Comparison of ENCODE assay signal across 26 mouse cellular contexts in genomic region chr4:139549448-139549847, GRCm38 (mm10). TPM values are rescaled to one million over a fixed set of nuclear protein-coding genes. Genes with fewer than 3 reads are reported as not detected.
DNase-seq lines count a peak whose midpoint lies in the region; ATAC-seq and TF ChIP-seq lines count a peak whose summit lies in the region.
"Had no signal": no experiment of that assay in that cellular context is flagged by ENCODE, and none has a peak within 500 bp of the region (broad histone marks: within the 10 kb centered on the region; RNA-seq: fewer than 3 reads in every experiment).

No protein-coding gene starts in this region.

- no peak overlapping the region for H3K4me3 ChIP-seq in lung, postnatal 0 days (ENCODE audit: low read depth, low read length)
- no peak overlapping the region for H3K4me3 ChIP-seq in midbrain, embryonic 11.5 days (ENCODE audit: low read depth, low read length)
- no peak overlapping the region for H3K4me3 ChIP-seq in midbrain, postnatal 0 days (ENCODE audit: low read depth, low read length)

- TF ChIP-seq EP300 in lung, postnatal 0 days (IDR thresholded peaks at IDR 0.05): peak; percentile 90

- H3K9me3 ChIP-seq in lung, postnatal 0 days (ENCODE audit: low read length): no peaks in the 10 kb centered on the region
- no peaks in the 10 kb centered on the region for H3K9me3 ChIP-seq in midbrain, embryonic 11.5 days (ENCODE audit: control insufficient read depth, low read length)
- H3K9me3 ChIP-seq in midbrain, postnatal 0 days (ENCODE audit: low read length): no peaks in the 10 kb centered on the region
- H3K9me3 ChIP-seq: G1E had no signal

- TF ChIP-seq CTCF in lung, postnatal 0 days (IDR thresholded peaks at IDR 0.05): no peak
- TF ChIP-seq CTCF in midbrain, postnatal 0 days (IDR thresholded peaks at IDR 0.05): no peak

- peak; percentile 53 for DNase-seq in lung, postnatal 0 days (ENCODE audit: low spot score)
- no peak for DNase-seq in lung, postnatal 10 days
- peak; percentile 33 for DNase-seq in midbrain, embryonic 11.5 days (ENCODE audit: low spot score, missing footprints)
- no peak for DNase-seq in midbrain, postnatal 0 days (ENCODE audit: low spot score)
- DNase-seq in Muller cell, postnatal 12 days (ENCODE audit: inconsistent ontology term): peak; percentile 20
- no peak for DNase-seq in heart, adult 9 months (ENCODE audit: low spot score in 2 of 2)
- DNase-seq: adrenal gland, adult 2 months; adrenal gland, adult 8-10 months; adrenal gland, postnatal 10 days; adrenal gland, postnatal 14 days; adrenal gland, postnatal 25 days; adrenal gland, postnatal 36 days; B cell, adult 2 months; cerebellum, adult 11 months; cerebellum, adult 11-12 months; cerebellum, adult 18-20 months; cerebellum, adult 2 months had no signal

- no peaks in the 10 kb centered on the region for H3K36me3 ChIP-seq in lung, postnatal 0 days (ENCODE audit: insufficient read depth, low read length)
- no peaks in the 10 kb centered on the region for H3K36me3 ChIP-seq in midbrain, embryonic 11.5 days (ENCODE audit: control insufficient read depth, insufficient read depth, low read length)
- H3K36me3 ChIP-seq in midbrain, postnatal 0 days (ENCODE audit: insufficient read depth, low read length): no peaks in the 10 kb centered on the region
- H3K36me3 ChIP-seq: G1E had no signal

- H3K9ac ChIP-seq in lung, postnatal 0 days (replicated peaks; ENCODE audit: low read depth): no peak overlapping the region
- no peak overlapping the region for H3K9ac ChIP-seq in midbrain, embryonic 11.5 days (ENCODE audit: low read length)
- H3K9ac ChIP-seq in midbrain, postnatal 0 days (replicated peaks; ENCODE audit: low read length, poor library complexity, severe bottlenecking): no peak overlapping the region

- 28% methylated on average over 7 of the region's 7 CpGs for WGBS in lung, postnatal 0 days
- 89% methylated on average over 7 of the region's 7 CpGs for WGBS in midbrain, embryonic 11.5 days
- WGBS in midbrain, postnatal 0 days: 88% methylated on average over 7 of the region's 7 CpGs

- no peak overlapping the region for H3K4me2 ChIP-seq in lung, postnatal 0 days (replicated peaks; ENCODE audit: low read depth, low read length)
- no peak overlapping the region for H3K4me2 ChIP-seq in midbrain, embryonic 11.5 days
- no peak overlapping the region for H3K4me2 ChIP-seq in midbrain, postnatal 0 days (ENCODE audit: low read depth, low read length, poor library complexity, severe bottlenecking)

- no peaks in the 10 kb centered on the region for H3K4me1 ChIP-seq in lung, postnatal 0 days (ENCODE audit: insufficient read depth, low read depth, low read length)
- no peaks in the 10 kb centered on the region for H3K4me1 ChIP-seq in midbrain, embryonic 11.5 days (ENCODE audit: control insufficient read depth, insufficient read depth, low read length)
- no peaks in the 10 kb centered on the region for H3K4me1 ChIP-seq in midbrain, postnatal 0 days (ENCODE audit: insufficient read depth, low read length)

- peak; percentile 75 for ATAC-seq in lung, postnatal 0 days
- no peak for ATAC-seq in midbrain, embryonic 11.5 days (ENCODE audit: low FRiP score)
- no peak for ATAC-seq in midbrain, postnatal 0 days (ENCODE audit: low FRiP score)
- ATAC-seq: activated CD4-positive, CD25-positive, alpha-beta regulatory T cell, adult 4 months; CD4-positive, CD25-positive, alpha-beta regulatory T cell, adult 4 months; Patski had no signal

- H3K27me3 ChIP-seq in lung, postnatal 0 days (replicated peaks; ENCODE audit: insufficient read depth, low read length): no peaks in the 10 kb centered on the region
- no peaks in the 10 kb centered on the region for H3K27me3 ChIP-seq in midbrain, embryonic 11.5 days (ENCODE audit: control insufficient read depth, insufficient read depth, low read length)
- no peaks in the 10 kb centered on the region for H3K27me3 ChIP-seq in midbrain, postnatal 0 days (ENCODE audit: insufficient read depth, low read length)
- H3K27me3 ChIP-seq: Patski had no signal

- H3K27ac ChIP-seq in lung, postnatal 0 days (ENCODE audit: low read length): no peak overlapping the region
- H3K27ac ChIP-seq in midbrain, embryonic 11.5 days (ENCODE audit: low read depth, low read length): no peak overlapping the region
- no peak overlapping the region for H3K27ac ChIP-seq in midbrain, postnatal 0 days (ENCODE audit: low read depth, low read length)

RNA-seq across cellular contexts. Expression of gene Iffo2, which starts 19.1 kb away (rescaled TPM):
- polyA plus RNA-seq in lung, postnatal 0 days (2015; fragmentation: Nextera tagmentation; extraction: Ambion mirVana): 4.7 and 6.2 TPM in 2 replicates
- 1.8 and 3.3 TPM in 2 replicates for polyA plus RNA-seq in midbrain, embryonic 11.5 days (2014; fragmentation: Nextera tagmentation; extraction: Ambion mirVana)
- total RNA-seq in midbrain, postnatal 0 days (2014; rRNA removed): 14.8 and 18.1 TPM in 2 replicates
- polyA plus RNA-seq in midbrain, postnatal 0 days (2015; fragmentation: Nextera tagmentation; extraction: Ambion mirVana): 4.3 and 5.8 TPM in 2 replicates

RNA-seq across cellular contexts. Expression of gene Gm21969, which starts 53.5 kb away (rescaled TPM):
- not detected in 2 replicates for polyA plus RNA-seq in lung, postnatal 0 days (2015; fragmentation: Nextera tagmentation; extraction: Ambion mirVana)
- polyA plus RNA-seq in midbrain, embryonic 11.5 days (2014; fragmentation: Nextera tagmentation; extraction: Ambion mirVana): not detected in 2 replicates
- not detected in 2 replicates for total RNA-seq in midbrain, postnatal 0 days (2014; rRNA removed)
- not detected in 2 replicates for polyA plus RNA-seq in midbrain, postnatal 0 days (2015; fragmentation: Nextera tagmentation; extraction: Ambion mirVana)
- total RNA-seq: adrenal gland, adult 18-20 months; adrenal gland, postnatal 10 days; adrenal gland, postnatal 14 days; adrenal gland, postnatal 25 days; adrenal gland, postnatal 36 days; adrenal gland, postnatal 4 days; CH12.LX; G1E; MEL had no signal
- polyA plus RNA-seq: activated CD4-positive, CD25-positive, alpha-beta regulatory T cell, adult 4 months; brain, embryonic 14.5 days; CD4-positive, CD25-positive, alpha-beta regulatory T cell, adult 4 months; Patski had no signal

Comparison
In these comparisons a context has a peak if more than half of its experiments do, and no peak if none do; other contexts are left out.
1. DNase-seq: peak in lung, postnatal 0 days (single experiment), midbrain, embryonic 11.5 days (single experiment) and Muller cell, postnatal 12 days (single experiment); none in lung, postnatal 10 days (single experiment), midbrain, postnatal 0 days (single experiment) and heart, adult 9 months (0 of 2).